Mouse (Mus musculus) T-helper 2 cell (primary cell): ENCODE results near the gene Txndc5.

Experiments
- in situ Hi-C: fragments of 300-600 bp; cut with MboI, MseI; formaldehyde crosslinking; loops from one replicate; pipeline ENCODE4 v1.15.1; 2025; ENCODE audit warnings: high pct_unique_total_duplicates

The Txndc5 gene

DNA sequence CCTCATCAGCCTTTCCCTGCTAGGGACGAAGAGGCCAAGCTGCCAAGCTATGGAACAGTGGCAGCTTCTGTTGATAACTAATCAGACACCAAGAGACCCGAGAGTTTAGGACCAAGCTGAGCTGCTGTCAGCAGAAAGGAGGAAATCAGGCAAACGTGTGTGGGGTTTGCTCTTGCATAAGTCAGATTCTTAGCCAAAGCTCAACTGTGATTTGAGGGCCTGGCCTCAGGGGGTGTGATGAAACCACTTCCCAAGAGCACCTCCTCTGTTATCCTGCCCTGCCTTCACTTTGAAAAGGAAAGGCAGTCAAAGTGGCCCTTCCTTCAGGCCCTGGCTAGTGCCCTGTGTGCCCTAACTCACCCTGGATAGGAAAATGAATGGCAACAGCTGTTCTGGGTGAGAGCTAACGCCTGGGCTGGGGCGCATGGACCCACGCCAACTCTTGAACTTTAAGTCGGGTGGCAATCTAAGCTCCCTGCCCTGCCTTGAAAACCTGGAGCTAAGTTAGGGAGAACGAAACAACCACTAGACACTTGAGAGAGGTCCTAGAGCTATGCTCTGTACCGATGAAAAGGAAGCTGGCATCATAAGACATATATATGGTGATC lies at the start of gene Txndc5:
Gene Txndc5 (minus strand): TSS at position 138 of the 608 bp plus-strand sequence.
- in situ Hi-C loops = loop anchor here (10.0 kb wide), 1 partner anchor 324 kb away; the partner anchor contains the start of gene Snrnp48

GRCm38 (mm10) chr13:38574668-38575067 lies 46.0 kb upstream of the Txndc5 start:
- in situ Hi-C loops = no loop called here

DNA sequence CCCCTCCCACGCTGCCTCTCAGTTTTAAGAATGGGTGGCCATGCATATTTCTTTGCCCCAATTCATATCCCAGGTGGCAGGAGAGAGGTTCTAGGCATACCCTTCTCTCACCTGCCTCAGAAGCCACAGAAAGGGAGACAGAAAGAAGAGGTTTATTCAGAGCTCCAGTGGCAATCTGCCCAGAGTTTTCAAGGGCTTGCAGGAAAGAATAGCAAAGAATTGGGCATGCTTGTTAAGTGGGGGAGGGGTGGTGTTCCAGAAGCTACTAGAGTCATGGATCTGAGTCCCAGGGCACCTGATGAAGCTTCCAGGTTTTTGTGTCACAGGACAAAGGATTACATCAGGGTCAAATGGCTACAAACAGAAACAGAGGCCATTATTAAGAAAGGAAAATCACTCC lies 44.7 kb upstream of the Txndc5 start:
- in situ Hi-C loops = no loop called here

- in situ Hi-C loops = no loop called here
Measured at GRCm38 (mm10) chr13:38565245-38565644, 36.6 kb upstream of the Txndc5 start.

GRCm38 (mm10) chr13:38554611-38555010 lies 26.0 kb upstream of the Txndc5 start:
- in situ Hi-C loops = no loop called here

- in situ Hi-C loops = no loop called here
Measured at GRCm38 (mm10) chr13:38554210-38554609, 25.6 kb upstream of the Txndc5 start.

- in situ Hi-C loops = no loop called here
Measured at GRCm38 (mm10) chr13:38548681-38549080, 20.1 kb upstream of the Txndc5 start.

- in situ Hi-C loops = no loop called here
Measured at GRCm38 (mm10) chr13:38547717-38548116, 19.1 kb upstream of the Txndc5 start.

GRCm38 (mm10) chr13:38546754-38547153 lies 18.1 kb upstream of the Txndc5 start:
- in situ Hi-C loops = no loop called here

DNA sequence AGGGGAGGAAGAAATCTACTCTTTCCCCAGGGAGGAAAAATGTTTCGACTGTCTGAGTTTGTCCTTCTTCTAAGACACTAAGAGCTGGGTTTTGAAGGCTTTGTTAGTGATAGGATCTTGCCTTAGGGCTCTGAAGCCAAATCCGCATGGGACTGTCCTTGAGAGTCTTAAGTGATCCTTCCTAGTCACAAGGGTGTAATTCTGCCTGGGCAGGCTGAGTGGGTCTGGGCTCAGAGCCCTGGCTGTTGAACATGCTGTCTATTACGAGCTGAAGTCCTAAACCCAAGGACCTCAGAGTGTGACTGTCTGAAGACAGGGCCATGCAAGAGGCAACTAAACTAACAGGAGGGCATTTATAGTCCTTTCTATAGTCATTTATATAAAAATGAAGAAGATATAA lies 16.8 kb upstream of the Txndc5 start:
- in situ Hi-C loops = no loop called here

DNA sequence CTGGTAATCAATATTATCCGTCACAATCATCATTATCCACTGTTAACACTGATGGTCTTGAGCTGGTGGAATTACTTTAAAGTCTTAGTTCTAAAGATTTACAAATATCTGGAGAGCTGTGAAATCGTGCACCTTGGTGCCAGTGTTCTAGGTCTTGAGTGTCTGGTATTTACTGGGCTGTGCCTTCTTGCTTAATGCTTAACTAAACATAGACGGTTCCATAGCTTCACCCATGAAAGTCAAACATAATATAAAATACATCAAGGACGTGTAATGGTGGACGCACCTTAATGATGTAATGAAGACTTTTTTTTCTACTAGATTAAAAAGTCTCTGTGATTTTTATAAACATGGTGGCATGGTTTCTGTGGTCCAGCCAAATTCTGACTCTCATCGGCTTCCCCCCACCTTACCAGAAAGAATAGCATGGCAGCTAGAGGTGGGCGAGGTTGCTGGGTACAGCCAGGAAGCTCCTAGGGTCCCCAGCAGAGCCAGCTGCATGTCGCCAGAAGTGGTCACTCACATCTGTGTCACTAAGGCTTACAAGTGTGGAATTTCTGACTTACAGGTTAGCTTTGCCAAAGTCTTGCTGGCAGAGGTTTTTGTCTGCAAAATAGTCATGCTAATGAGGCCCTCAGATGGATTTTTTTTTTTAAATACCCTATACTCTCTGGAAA lies 16.3 kb upstream of the Txndc5 start:
- in situ Hi-C loops = no loop called here

GRCm38 (mm10) chr13:38543455-38544125 lies 15.0 kb upstream of the Txndc5 start:
- in situ Hi-C loops = no loop called here

DNA sequence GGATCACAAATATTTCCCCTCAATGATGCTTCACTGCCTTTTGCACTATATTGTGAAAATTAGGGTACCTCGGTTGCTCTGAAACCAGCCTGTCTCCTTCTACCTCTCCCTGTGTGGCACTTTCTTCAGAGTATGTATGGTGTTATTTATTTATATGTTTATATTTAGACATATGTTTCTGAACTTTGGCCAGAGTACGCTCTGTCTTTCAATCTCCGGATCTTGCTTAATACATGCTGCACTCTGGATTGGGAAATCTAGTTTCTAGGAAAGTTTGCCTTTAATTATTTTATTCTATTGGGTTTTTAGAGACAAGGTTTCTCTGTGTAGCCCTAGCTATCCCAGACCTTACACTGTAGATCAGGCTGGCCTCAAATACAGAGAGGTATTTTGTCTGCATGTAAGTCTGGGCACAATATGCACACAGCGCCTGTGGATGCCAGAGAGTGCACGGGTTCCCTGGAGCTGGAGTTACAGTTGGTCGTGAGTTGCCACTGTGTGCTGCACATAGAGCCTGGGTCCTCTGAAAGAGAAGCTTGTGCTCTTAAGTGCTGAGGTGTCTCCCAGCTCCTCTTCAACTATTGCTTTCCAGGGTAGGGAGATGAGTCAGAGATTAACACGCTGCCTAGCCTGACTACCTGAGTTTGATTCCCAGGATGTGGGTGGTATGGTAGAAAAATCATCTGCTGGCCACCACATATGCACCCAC lies 10.7 kb upstream of the Txndc5 start:
- in situ Hi-C loops = no loop called here

DNA sequence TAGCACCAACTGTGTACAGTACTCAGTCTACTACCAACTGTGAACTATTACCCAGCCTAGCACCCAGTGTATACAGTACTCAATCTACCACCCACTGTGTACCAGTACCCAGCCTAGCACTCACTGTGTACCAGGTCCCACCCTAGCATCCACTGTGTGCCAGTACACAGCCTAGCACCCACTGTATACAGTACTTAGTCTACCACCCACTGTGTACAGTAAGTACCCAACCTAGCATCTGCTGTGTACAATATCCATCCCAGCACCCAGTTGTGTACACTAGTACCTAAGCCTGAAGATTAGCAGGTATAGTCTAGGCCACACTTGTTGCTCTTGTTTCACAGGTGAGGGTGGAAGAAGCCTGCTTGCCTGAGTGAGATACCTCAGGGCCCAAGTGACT lies 8.9 kb upstream of the Txndc5 start:
- in situ Hi-C loops = no loop called here

- in situ Hi-C loops = no loop called here
Measured at GRCm38 (mm10) chr13:38534731-38535130, 6.1 kb upstream of the Txndc5 start.

GRCm38 (mm10) chr13:38534016-38534415 lies 5.4 kb upstream of the Txndc5 start:
- in situ Hi-C loops = no loop called here

DNA sequence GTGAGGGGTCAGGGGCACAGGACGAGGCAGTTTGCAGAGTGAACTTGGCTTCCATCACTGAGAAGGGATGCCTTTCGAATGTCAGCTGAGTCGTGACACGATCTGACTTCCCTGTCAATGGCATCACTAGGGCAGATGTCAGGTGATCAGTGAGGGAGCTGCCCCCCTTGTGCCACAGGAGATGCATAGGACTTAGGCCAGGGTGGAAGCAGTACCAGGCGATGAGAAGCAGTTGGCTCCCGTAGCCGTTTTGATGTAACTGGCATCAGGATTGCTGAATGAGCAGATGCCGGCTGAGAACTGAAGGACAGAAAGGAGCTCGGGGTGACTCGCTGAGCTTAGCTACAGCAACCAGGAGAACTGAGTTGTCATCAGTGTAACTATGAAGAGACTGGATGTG lies 4.8 kb upstream of the Txndc5 start:
- in situ Hi-C loops = no loop called here

- in situ Hi-C loops = no loop called here
Measured at GRCm38 (mm10) chr13:38531498-38531897, 2.9 kb upstream of the Txndc5 start.

DNA sequence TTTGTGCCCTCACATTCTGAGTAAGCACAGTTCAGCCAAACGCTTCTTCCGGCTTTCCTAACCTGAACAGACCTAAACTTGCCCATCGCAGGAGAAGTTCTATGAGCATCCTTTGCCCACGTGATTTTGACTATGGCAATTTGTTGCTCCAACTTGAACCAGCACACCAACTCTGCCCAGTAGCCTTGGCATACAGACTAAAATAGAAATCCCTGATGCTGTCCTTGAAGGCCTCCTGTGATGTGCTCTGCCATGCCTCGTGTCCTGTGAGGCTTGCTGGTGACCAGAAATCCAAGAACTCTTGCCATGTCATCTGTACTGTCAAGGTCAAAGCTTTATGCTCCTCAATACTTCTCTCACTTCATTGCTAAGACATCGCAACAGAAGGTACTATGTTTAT lies 952 bp upstream of the Txndc5 start:
- in situ Hi-C loops = loop anchor here (10.0 kb wide), 1 partner anchor 325 kb away; the partner anchor contains the start of gene Snrnp48

DNA sequence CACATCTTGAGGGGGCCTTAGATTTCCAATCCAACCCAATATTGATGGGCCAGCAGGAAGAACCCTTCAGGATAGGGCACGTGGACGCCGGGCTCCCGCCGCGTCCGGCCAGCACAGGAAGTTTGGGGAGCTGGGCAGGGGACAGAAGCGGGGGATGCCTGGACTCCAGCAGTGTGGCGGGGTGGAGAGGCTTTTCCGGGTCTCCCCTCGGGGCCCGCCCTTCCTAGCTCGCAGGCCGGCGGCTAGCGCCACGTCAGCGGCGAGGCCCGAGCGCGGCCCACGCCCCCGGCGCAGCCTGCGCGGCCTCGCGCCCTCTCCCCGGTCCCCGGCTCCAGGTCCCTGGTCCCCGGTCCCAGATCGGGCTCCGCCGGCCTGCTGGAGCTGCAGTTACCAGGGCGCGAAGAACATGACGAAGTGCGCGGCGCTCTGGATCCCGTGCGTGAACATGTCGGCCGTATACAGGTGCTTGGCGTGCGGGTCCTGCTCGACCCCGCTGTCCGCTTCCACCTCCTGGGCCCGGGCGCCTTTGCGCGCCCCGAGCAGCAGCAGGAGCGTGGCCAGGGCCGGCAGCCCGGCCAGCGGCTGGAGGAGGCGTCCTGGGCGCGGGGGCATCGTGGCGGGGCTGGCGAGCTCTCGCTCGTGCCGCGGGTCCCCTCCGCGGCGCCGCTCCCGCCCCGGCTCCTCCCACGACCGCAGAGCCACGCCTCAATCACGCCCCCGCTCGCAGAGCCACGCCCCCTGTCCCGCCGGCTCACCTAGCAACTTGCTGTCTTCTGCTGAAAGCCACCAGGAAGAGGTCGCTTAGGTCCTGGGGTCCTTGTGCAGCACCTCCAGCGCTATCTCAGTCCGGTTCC lies 600 bp downstream of the Txndc5 start:
- in situ Hi-C loops = loop anchor here (10.0 kb wide), 1 partner anchor 323 kb away; the partner anchor contains the start of gene Snrnp48
